Mouse (Mus musculus): Measurements from ENCODE around the gene Usp45.
"Not testable (repeated sequence)": the region's sequence is repeated elsewhere in the genome, so short reads cannot be mapped to it uniquely, and the experiment has no call there.

The Usp45 gene

DNA sequence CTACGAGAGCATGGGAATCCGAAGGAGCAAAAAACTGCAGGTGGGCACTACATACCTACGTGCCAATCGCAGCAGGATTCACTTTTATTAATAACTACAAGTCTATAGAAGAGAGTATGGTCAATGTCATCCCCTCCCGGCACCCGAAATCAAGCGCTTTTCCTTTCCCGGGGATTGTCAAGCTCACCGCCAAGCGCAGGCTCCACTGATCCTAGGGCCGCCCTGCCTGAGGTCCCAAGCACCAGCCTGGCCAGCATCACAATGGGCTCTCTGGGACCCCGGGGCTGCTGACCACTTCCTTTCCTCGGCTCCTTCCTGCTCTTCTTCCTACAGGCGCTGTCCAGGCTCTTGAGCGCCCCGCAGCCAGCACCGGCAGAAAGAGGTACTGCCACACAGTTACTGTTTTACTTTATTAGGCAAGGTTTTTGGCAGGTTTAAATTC lies at the start of gene Usp45, which contains the start of gene Tstd3:
Gene Usp45, plus strand, starts transcription at position 294 of the 442 bp plus-strand sequence.
Gene Tstd3, minus strand, starts transcription at position 350 of the 442 bp plus-strand sequence.
- peak; percentile 56 to 72 for DNase-seq (ENCODE audit: low spot score in 2 of 2)

DNA sequence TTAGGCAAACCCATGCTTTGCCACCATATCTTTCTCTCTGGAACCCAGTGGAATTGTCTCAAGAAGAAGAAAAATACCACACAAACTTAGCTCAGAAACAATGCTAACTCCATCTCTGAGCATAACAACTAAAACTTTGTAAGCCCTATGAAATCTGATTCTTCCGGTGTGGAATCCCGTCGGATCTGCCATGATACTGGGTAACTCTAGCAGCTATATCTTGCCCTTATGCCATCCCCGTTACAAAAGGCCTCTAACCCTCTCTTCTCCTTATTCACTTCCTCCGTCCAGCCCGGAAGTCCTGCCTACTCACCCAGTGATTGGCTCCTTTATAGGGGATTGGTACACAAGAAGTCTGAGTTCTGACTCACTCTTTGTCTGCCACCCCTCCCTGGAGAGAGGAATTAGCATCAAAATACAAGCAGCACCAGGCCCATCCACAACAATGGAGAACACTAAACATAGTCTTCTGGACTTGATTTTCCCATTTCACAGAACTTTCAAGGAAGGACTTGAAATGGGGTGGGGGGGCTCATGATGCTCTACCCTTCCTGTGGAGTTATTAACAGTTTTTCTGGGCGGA lies 44.1 kb upstream of the Usp45 start:
- no peak for DNase-seq (ENCODE audit: low spot score in 2 of 2)

DNA sequence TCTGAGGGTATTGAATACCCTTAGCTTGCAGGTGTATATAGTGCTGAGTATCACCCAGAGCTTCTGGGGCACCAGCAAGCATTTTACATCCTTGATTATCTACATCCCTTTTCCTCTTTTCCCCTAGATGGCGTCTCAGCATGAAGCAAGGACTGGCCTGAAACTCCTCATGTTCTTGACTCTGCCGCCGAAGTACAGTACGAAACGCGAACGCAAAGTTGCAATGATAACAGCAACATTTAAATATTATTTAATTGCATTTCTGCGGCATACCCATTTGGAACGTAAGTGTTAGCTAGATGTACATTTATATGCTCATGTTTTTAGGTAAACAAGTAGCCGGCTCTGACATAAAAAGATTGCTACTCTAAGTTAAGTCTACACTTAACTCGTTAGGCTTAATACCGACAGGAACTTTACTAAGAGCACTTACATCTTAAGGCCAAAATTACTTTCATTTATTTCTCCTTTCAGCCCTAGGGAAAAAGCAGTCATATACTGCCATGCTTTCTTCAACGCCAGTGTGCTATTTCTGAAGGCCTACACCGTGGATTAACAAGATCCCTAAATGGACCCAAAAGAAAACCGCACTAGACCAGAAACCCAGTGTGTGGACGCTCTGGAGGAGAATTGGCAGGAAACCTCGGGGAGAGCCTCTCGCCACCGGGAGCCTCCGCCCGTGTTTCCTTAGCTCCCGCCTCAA lies 39.9 kb upstream of the Usp45 start:
- DNase-seq (ENCODE audit: low spot score in 2 of 2), result no peak

DNA sequence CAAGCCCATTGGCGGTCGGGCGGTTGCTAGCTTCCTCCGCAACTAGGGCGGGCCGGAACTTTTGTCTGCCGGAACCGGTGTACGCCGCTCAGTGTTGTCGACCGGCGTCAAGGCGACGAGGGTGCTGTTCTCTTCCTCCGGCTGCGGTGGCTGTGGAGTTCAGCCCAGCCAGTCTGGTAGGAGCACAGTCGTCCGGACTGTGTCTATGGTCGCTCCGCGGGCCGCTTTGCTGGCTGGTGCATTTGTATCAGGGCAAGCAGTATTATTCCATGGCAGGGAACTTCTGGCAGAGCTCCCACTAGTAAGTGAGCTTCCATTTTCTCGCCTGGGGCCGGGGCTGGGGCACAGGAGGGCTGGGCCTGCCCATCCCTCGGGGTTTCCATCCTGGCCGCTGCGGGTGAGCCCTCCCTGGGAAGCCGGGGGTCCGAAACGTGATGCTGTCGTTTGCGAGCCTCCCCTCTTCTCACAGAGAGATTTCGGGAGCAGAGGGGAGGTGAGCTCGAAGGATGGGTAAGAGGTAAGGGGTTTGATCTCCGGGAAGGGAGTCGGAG lies 39.3 kb upstream of the Usp45 start, which contains the start of gene Ccnc:
Gene Ccnc, plus strand, starts transcription at position 87 of the 551 bp plus-strand sequence.
- DNase-seq (ENCODE audit: low spot score in 2 of 2), result peak; percentile 90 to 91

DNA sequence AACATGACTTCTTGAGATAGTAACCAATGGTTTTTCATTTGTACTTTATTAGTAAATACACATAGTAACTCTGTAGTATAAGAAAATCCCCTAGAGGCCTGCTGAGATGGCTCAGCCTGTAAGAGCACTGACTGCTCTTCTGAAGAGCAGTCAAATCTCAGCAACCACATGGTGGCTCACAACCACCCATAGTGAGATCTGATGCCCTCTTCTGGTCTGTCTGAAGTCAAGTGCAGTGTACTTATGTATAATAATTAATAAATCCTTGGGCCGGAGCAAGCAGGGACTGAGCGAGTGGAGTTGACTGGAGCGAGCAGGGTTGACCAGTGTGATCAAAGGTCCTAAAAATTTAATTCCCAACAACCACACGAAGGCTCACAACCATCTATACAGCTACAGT lies 27.8 kb upstream of the Usp45 start:
- no peak for DNase-seq (ENCODE audit: low spot score in 2 of 2)

DNA sequence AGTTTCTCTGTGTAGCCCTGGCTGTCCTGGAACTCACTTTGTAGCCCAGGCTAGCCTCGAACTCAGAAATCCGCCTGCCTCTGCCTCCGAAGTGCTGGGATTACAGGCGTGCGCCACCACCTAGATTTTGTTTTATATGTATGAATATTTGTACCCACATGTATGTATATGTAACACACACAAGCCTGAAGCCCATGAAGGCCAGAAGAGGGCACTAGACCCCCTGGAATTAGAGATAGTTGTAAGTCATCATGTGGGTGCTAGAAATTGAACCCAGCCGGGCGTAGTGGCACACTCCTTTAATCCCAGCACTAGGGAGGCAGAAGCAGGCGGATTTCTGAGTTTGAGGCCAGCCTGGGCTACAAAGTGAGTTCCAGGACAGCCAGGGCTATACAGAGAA lies 22.8 kb upstream of the Usp45 start:
- DNase-seq (ENCODE audit: low spot score in 2 of 2), result not testable (repeated sequence)

DNA sequence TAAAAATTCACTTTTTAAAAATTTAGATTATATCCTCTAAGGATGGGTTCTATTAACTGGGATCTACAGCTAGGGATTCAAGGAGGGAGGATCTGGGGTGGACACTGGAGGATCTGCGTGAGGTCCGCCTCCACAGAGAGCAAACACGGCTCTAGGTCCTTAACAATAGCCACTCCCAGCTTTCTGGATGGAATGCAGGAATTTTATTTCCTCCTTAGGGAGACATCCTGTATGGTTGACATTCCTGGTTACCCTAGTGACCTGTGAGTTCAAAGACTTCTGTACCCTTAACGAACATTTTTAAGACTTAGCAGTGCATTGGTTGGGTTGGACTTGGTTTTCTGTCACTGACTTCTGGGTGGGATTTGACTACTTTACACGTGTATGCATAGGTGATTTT lies 21.2 kb upstream of the Usp45 start:
- DNase-seq (ENCODE audit: low spot score in 2 of 2), result no peak

DNA sequence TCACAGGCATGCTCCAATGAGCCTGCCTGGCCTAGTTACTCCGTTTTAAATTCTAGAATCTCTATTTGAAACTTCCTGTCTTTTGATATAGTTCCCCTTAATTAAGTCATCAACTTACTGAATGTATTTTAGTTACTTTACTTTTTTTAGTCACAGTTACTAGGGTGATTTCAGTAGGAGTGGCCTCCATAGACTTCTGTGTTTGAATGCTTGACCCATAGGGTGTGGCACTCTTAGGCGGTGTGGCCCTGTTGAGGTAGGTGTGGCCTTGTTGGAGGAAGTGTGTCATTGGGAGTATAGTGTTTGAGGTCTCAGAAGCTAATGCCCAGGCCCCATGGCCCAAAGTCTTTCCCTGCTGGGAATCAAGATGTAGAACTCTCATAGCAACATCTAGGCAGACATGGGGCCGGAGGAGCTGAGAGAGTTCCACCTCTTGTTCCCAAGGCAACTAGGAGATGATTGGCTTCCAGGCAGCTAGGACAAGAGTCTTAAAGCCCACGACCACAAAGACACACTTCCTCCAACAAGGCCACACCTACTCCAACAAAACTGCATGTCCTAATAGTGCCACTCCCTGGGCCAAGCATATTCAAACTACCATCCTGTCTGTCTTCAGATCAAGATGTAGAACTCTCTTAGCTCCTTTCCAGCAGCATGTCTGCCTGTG lies 11.7 kb upstream of the Usp45 start:
- DNase-seq (ENCODE audit: low spot score in 2 of 2), result no peak

DNA sequence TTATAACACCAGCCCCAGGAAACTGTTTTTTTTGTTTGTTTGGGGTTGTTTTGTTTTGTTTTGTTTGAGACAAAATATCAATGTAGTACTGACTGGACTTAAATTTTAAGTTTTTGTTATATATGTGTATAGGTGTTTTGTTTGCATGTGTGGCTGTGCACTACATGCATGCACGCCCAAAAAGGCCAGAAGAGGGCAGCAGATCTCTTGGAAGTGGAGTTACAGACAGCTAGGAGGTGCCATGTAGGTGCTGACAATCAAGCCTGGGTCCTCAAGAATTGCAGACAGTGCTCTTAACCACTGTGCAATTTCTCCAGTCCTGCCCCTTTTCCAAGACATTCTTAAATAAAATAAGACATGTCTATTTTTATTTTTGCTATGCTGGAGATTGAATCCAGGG lies 8.1 kb upstream of the Usp45 start:
- DNase-seq (ENCODE audit: low spot score in 2 of 2), result no peak

DNA sequence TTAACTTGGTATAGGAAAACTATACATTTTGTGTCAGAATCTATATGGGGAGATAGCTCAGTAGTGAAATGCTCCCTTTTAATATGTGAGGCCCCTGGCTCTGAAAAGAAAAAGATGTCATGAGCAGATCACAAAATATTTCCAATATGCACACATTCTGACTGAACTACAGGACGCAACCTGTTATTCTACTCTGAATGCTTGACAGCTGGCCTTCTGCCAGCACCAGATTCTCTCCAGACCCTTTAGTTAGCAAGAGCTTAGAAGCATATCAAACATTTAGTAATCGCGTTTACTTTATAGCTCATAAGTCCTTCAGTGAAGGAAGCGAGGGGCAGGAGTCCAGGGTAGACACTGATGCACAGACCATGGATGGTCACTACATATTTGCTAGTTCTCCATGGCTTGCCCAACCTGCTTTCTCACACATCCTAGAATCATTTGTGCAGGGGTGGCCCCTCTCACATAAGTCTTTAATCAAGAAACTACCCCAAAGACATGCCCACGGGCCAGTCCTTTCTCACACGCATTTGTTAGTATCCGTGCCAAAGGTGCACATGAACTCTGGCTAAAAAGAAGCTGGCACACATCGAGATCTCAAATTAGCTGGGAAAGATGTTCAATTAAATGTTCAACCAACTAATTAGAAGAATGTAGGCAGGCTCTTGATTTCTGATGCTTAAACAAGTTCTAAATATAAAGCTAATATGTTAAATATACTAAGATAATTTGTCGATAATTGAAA lies 5.4 kb upstream of the Usp45 start:
- DNase-seq (ENCODE audit: low spot score in 2 of 2), result no peak

DNA sequence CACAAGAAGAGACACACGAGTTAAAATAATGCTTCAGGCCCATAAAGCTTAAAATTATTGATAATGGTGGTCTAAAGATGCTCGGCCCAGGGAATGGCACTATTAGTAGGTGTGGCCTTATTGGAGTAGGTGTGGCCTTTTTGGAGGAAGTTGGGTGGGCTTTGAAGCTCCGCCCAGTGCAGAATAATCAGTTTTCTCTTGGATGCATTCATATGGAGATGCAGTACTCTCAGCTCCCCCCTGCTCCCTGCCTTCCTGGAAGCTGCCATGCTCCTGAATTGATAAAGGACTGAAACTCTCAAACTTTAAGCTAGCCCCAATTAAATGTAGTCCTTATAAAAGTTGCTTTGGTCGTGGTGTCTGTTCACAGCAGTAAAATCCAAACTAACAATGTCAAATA lies 3.1 kb upstream of the Usp45 start:
- no peak for DNase-seq (ENCODE audit: low spot score in 2 of 2)

DNA sequence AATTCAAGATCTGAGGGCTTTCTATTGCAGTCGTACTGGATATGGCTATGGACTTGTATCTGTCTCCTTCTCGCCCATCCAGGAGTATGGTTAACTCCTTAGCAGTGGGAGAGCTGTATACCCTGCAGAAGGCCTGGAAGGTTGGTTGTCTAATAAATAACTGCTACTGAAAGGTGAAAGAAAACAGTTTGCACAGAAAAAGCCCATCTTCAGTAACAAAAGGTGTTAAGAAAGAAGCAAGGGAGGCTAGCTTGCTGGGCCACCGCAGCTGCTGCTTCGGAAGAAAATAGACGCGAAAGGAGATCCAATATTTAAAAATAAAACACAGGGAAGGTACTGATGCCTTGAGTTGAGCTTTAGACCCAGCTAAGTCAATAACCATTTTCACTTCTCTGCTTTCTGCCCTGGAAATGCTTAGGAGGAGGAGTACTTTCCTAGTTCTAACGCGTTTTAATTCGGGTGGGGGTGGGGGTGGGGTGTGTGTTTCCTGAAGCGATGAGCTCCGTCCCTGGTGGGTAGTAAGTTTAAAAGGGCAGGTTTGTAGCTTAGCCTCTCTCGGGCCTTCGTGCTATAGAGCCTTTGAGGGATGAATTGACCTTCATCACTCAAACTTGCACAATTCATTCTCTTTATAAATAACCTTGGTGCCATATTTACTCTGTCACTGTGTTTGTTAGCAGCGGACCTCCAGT lies 639 bp upstream of the Usp45 start:
- DNase-seq (ENCODE audit: low spot score in 2 of 2), result no peak

DNA sequence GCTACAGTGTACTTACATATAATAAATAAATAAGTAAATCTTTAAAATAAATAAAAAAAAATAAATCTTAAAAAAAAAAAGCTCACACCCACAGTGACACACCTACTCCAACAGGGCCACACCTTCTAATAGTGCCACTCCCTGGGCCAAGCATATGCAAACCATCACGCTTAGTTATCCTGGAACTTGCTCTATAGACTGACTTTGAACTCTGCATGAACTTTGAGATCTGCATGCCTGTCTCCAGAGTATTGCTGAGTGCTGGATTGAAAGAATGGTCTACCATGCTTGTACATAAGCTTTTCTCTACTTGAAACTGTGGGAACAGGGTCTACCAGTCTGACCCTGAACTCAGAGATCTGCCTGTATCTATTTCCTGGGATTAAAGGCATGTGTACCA lies 4.1 kb downstream of the Usp45 start:
- DNase-seq (ENCODE audit: low spot score in 2 of 2), result no peak

DNA sequence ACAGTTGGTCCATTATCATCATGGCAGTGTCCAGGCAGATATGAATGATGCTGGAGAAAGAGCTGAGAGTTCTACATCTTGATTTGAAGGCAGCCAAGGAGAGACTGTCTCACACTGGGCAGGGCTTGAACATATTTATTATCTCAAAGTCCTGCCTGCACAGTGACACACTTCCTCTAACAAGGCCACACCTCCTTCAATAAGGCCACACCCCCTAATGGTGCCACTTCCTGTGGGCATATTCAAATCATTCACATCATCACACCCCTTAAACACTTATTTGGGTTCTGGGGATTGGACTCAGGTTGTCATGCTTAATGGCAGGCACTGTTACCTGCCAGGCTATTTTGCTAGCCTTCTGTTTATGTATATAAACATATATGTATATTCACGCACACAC lies 5.3 kb downstream of the Usp45 start:
- no peak for DNase-seq (ENCODE audit: low spot score in 2 of 2)

DNA sequence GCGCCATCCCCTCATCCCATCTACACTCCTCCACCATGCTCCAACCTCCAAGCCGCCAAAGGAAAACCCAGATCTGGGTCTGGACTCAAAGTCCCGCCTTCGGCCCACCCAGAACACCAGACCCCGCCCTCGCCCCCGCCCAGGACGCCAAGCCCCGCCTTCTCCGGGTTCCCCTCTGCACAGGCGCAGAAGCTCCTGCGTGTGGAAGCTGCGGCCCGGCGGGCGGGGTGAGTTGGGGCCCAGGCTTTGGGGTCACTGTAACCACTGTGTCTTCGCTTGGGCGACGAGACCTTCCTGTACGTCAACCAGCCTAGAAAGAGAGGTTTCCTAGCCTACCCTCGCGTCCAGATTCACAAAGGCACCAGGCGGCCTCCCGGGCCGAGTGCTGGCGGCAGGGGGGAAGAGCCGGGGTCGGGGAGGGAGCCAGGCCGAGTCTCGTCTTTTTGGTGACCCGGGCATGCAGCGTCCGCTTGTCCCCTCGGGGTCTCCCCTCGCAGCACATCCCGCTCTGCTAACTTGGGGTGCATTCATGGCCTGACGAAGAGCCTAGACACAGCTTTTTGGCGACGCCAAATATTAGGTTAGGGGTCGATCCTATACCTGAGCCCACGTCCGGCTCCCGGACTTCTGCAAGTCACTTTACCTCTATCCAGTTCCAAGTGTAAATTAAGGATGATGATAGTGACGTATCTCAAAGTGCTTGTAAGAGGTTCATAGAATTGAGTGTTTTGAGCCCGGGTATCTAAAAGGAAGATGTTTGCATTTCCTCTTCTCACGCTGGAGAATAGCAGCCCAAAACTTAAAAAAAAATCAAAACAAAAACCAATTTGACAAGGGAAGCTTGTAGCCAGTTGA lies 9.4 kb downstream of the Usp45 start:
- DNase-seq (ENCODE audit: low spot score in 2 of 2), result peak; percentile 89

DNA sequence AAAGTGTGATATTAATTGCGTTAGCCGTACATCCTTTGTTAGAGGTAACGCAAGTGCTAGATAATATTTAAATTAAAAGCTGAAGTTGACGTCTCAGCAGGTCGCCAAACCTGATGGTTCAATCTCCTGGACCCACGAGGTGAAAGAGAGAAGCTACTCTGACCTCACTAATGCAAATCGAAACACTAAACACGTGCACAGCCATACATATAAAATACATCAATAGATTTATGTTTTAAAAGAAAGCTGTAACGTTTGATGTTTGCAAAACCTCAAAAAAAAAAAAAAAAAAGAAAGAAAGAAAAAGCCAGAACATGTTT lies 9.9 kb downstream of the Usp45 start:
- no peak for DNase-seq (ENCODE audit: low spot score in 2 of 2)

DNA sequence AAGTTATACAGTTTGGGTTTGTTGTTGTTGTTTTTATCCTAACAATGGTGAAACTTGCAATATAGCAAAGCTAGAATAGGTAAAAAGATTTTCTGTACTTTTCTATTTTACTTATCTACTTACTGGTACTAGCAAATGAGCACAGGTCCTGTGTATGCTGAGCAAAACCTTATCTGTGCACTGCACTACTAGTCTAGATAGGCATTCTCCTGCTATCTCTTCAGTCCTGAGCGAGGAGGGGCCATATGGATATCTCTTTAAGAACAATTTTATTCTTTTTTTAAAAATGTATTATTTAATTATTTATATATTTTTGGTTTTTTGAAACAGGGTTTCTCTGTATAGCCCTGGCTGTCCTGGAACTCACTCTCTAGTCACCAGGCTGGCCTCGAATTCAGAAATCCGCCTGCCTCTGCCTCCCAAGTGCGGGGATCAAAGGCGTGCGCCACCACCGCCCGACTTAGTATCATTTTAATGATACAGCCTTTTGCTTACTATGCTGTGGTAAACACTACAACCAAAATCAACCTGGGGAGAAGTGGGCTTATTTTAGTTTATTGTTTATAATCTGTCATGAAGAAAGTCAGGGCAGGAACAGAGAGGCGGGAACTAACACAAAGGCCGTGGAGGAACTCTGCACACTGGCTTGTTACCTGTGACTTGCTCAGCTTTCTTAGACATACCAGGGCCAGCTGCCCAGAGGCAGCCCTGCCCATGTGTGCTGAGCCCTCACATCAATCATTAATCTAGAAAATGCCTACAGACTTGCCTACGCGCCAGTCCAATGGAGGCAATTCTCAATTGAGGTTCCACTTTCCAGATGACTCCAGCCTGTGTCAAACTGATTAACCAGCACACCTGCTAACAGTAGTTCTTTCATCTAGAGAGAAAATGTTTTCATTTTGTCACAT lies 14.1 kb downstream of the Usp45 start:
- DNase-seq (ENCODE audit: low spot score in 2 of 2), result no peak

DNA sequence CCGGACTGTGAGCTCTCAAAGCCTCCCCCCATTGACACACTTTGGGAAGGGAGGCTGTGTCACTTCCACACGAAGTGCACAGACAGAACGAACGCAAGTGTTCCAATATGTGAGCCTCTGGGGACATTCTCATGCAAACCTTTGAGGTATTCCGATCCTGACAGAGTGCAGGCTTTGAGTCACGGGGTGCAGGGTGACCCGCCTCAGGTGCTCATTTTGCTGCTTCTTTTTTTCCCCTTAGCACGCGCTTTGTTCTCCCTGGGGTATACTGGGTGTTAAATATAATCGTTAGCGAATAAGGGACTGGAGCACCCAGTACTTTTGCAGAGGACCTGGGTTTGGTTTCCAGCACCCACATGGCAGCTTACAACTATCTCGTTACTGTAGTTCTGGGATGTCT lies 19.3 kb downstream of the Usp45 start:
- no peak for DNase-seq (ENCODE audit: low spot score in 2 of 2)

DNA sequence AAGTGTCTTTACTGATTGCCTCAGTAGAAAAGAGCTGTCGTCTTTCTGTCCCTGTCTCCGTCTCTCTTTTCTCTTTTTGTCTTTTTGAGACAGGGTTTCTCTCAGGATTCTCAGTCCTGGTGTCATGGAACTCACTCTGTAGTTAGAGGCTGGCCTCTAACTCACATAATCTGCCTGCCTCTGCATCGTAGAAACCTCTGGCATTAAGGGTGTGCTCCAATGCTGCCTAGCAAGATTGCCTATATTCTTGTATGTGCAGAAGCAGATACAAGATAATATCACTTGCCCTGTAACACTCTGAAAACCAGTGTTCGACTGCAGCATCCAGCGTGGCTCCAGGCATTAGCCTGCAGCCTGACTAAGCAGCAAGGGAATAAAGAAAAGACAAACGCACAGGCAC lies 21.9 kb downstream of the Usp45 start:
- DNase-seq (ENCODE audit: low spot score in 2 of 2), result no peak

DNA sequence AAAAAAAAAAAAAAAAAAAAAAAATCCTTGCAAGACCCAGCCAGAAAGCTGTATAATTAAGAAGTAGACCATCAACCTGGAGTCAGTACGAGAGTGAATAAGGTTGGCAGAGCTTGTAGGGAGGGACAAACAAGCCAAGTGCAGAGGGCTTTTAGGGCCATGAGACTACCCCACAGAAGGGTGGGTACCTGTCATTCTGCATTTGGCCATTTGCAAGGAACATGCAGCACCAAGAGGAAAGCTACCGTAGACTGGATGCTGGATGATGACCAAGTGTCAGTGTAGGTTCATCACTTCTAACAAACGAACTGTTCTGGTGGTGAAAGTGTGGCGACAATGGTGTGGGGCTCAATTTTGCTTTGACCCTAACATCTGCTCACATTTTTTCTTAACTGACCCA lies 22.9 kb downstream of the Usp45 start:
- DNase-seq (ENCODE audit: low spot score in 2 of 2), result no peak
